Mouse (Mus musculus) intestine, embryonic 14.5 days (tissue): ENCODE data around the gene Aldoart2. TPM values are rescaled to one million over a fixed set of nuclear protein-coding genes. Genes with fewer than 3 reads are reported as not detected.

Experiments used
- ATAC-seq: fragments of 200-750 bp; cut with Nextera tagmentation; replicated peaks from 2 replicates; pipeline ENCODE4 v1.8.0; 2017; ENCODE audit warnings: low read depth, moderate number of reproducible peaks, moderate TSS enrichment, moderate library complexity; ENCODE audit not compliant: low FRiP score, low TSS enrichment
- DNase-seq: peaks from one replicate; pipeline ENCODE4 v3.0.0-alpha.2; 2018; ENCODE audit warnings: low spot score
- H3K27ac ChIP-seq: fragments of 300-500 bp; sonication (generic); 2 replicates; pipeline ENCODE4 v1.5.1; 2014; ENCODE audit warnings: low read depth, mild to moderate bottlenecking, control low read depth
- H3K27me3 ChIP-seq: fragments of 300-500 bp; sonication (generic); replicated peaks from 2 replicates; pipeline ENCODE4 v1.6.1; 2014; ENCODE audit warnings: low read length, control low read depth; ENCODE audit not compliant: control insufficient read depth, insufficient read depth
- H3K36me3 ChIP-seq: fragments of 300-500 bp; sonication (generic); 2 replicates; pipeline ENCODE4 v1.6.1; 2014; ENCODE audit warnings: low read length, control low read depth; ENCODE audit not compliant: control insufficient read depth, insufficient read depth
- H3K4me1 ChIP-seq: fragments of 300-500 bp; sonication (generic); replicated peaks from 2 replicates; pipeline ENCODE4 v1.6.1; 2014; ENCODE audit warnings: low read length, control low read depth, mixed read lengths; ENCODE audit not compliant: control insufficient read depth, insufficient read depth
- H3K4me2 ChIP-seq: fragments of 300-500 bp; sonication (generic); 2 replicates; pipeline ENCODE4 v1.6.1; 2014; ENCODE audit warnings: low read length
- H3K4me3 ChIP-seq: fragments of 300-500 bp; sonication (generic); 2 replicates; pipeline ENCODE4 v1.5.1; 2014; ENCODE audit warnings: low read depth, low read length, control low read depth, mixed read lengths
- H3K9ac ChIP-seq: fragments of 300-500 bp; sonication (generic); 2 replicates; pipeline ENCODE4 v1.6.1; 2014; ENCODE audit warnings: mild to moderate bottlenecking, low read length
- H3K9me3 ChIP-seq: fragments of 300-500 bp; sonication (generic); 2 replicates; pipeline ENCODE4 v1.6.1; 2016; ENCODE audit warnings: low read length, control low read depth; ENCODE audit not compliant: control insufficient read depth
- WGBS: fragments of 180-500 bp; shearing (Covaris S2); extraction: QIAGEN DNeasy Blood & Tissue Kit; methylation state at CpG from one replicate; pipeline ENCODE4 v1.1.7; 2014; 5-methylcytosine and 5-hydroxymethylcytosine counted together
- polyA plus RNA-seq: library from polyadenylated mRNA; unstranded; fragments of >200 nt; fragmentation: Nextera tagmentation; extraction: Ambion mirVana; gene quantifications from 2 replicates; pipeline ENCODE4 v1.2.1, GENCODE M21; 2014

Gene Aldoart2
- polyA plus RNA-seq, 1 experiment from 2014 or later: not detected

DNA sequence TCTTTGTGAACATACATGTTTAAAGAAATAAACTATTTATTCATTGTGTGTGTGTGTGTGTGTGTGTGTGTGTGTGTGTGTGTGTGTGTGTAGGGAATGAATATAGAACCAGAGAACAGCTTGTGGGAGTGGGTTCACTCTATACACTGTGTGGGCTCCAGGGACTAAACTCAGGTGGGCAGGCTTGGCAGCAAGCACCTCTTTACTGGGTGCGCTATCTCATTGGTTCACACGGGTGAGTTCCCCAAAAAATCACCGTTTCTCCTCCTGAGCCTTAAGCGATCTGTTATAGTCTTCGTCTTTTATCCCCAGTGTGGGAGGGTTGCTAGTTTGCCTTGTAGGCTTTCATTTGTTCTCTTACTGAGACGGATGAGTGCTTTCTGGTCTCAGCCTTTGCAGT is 7.2 kb upstream of the Aldoart2 start:
- Histone ChIP-seq H3K36me3 (no peaks in the 10 kb centered on the region), H3K9ac (no peak overlapping the region), H3K9me3 (no peaks in the 10 kb centered on the region), H3K4me1 (no peaks in the 10 kb centered on the region), H3K27me3 (no peaks in the 10 kb centered on the region), H3K27ac (no peak overlapping the region), H3K4me2 (no peak overlapping the region), H3K4me3 (no peak overlapping the region)
- DNase-seq (no peak), ATAC-seq (no peak)
- 83% methylated on average over 6 of the region's 6 CpGs for WGBS

DNA sequence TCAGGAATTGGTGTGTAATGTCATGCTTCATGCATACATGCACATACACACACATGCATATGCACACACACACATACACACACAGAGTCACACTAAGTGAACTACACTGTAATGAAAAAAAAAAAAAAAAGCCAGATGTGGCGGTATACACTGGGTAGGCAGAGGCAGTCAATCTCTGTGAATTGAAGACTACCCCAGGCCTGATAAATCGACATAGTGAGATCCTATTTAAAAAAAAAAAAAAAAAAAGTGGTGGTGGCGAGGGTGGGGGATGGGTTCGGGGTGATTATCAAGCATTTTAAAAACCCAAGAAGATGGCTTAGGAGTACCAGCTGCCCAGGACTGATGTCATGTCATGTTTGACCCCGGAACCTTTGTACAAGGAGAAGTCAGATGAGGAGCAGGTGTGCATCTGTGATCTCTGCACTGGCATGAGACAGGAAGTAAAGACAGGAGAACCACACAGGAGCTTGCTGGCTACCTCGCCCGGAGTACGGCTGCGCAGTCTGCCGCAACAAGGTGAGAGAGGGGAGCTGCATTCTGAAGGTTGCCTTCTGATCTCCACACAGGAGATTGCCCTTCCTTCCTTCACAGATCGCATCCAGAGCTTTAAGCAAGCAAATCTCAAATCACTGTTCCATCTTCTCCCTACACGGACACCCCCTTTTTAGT is 5.7 kb upstream of the Aldoart2 start:
- ATAC-seq (no peak), DNase-seq (no peak)
- H3K9ac ChIP-seq: no peak overlapping the region
- H3K9me3 ChIP-seq: no peaks in the 10 kb centered on the region
- WGBS: 88% methylated on average over 12 of the region's 12 CpGs
- no peak overlapping the region for H3K4me3 ChIP-seq
- H3K36me3 ChIP-seq: no peaks in the 10 kb centered on the region
- no peak overlapping the region for H3K27ac ChIP-seq
- H3K4me1 ChIP-seq: no peaks in the 10 kb centered on the region
- H3K4me2 ChIP-seq: no peak overlapping the region
- H3K27me3 ChIP-seq: no peaks in the 10 kb centered on the region

DNA sequence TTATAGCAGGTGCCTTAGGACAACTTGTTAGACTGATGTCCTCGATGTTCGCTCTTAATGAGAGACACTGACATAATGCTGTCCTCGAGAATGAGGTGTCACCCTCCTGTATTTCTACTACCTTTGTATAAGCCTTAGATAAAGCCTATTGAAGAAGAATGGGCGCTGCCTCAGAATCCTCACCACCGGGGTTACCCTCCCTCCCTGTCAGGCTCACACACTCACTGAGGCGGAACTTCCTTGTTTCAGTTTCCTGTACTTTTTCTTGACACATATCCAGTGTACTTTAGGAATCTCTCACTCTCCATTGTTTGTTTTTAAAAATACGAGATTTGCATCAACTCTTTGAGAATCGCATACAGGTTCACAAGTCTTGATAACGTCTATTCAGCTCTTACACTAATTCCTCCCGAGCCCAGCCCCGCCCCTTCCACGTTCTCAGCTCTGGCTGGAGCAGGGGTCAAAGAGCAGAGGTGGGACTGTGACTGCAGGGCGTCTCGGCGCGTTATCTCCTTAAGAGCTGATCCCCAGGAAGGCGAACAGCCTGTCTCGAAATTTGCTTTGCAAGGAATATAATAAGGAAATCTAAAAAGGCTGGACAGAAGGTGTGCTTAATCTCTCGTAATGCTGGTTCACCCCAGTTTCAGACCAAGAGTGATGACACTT is 4.9 kb upstream of the Aldoart2 start:
- H3K4me1 ChIP-seq: no peaks in the 10 kb centered on the region
- H3K27ac ChIP-seq: no peak overlapping the region
- H3K9me3 ChIP-seq: 0 out of 2 replicates have a peak, but pooled peaks cover 3% of the 10 kb centered on the region
- peak; percentile 58; the same call in 1 of the 2 replicates for ATAC-seq
- WGBS: 16% methylated on average over 19 of the region's 19 CpGs
- no peaks in the 10 kb centered on the region for H3K36me3 ChIP-seq
- H3K4me2 ChIP-seq: peak overlapping the region; percentile 48
- no peak overlapping the region for H3K9ac ChIP-seq
- peak; percentile 54 for DNase-seq
- H3K4me3 ChIP-seq: peak overlapping the region; percentile 29
- H3K27me3 ChIP-seq: no peaks in the 10 kb centered on the region

DNA sequence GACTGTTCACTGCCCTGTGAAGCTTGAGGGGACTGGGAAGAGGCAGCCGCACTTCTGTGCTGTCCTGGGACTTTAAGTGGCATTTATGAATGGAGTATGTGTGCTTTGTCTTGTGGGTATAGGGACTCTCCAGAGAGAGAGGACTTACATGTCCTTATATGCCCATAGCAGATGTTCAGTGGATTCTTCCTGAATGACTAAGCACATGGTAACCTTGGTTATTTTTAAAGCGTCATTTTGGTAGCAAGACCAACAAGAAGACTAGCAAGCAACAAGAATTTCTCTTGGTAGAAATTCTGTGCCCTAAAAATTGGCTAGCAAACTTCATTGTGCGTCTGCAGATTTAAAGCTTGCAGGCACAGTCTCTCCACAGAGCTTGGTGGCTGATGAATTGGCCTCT is 1.3 kb upstream of the Aldoart2 start:
- no peak overlapping the region for H3K27ac ChIP-seq
- H3K9ac ChIP-seq: no peak overlapping the region
- WGBS: 94% methylated on average over 3 of the region's 3 CpGs
- H3K27me3 ChIP-seq: no peaks in the 10 kb centered on the region
- H3K36me3 ChIP-seq: no peaks in the 10 kb centered on the region
- H3K4me1 ChIP-seq: no peaks in the 10 kb centered on the region
- ATAC-seq (no peak), DNase-seq (no peak)
- no peak overlapping the region for H3K4me3 ChIP-seq
- no peak overlapping the region for H3K4me2 ChIP-seq
- H3K9me3 ChIP-seq: 0 out of 2 replicates have a peak, but pooled peaks cover 3% of the 10 kb centered on the region

DNA sequence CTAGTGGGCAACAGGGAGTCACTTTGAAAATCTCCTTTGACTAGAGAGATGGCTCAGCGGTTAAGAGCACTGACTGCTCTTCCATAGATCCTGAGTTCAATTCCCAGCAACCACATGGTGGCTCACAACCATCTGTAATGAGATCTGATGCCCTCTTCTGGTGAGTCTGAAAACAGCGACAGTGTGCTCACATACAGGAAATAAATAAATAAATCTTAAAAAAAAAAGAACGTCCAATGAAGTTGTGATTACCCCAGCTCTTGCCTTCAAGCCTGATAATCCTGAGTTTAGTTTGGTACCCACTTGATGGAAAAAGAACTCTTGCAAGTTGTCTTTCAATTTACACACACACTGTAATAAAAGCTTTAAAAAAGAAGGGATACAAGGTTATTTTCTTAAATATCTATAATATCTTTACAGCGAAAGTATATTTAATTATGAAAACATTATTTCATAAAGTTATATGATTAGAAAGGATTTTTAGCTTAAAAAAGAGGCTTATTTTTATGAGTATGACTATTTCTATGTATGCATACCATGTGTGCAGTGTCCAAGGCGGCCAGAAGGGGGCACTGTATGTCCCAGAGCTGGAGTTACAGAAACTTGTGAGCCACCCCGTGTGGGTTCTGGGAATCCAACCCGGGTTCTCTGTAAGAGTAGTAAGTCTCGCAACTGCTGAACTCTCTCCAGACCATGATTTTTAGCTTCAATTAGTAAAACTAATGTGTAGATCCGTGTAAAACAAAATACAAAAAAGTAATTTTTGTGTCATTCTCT is 664 bp upstream of the Aldoart2 start:
- Histone ChIP-seq H3K4me3 (no peak overlapping the region), H3K4me1 (no peaks in the 10 kb centered on the region), H3K4me2 (no peak overlapping the region), H3K27me3 (no peaks in the 10 kb centered on the region), H3K9ac (no peak overlapping the region), H3K9me3 (0 out of 2 replicates have a peak, but pooled peaks cover 3% of the 10 kb centered on the region), H3K27ac (no peak overlapping the region), H3K36me3 (no peaks in the 10 kb centered on the region)
- DNase-seq: no peak
- WGBS: 86% methylated on average over 9 of the region's 9 CpGs
- ATAC-seq: no peak

DNA sequence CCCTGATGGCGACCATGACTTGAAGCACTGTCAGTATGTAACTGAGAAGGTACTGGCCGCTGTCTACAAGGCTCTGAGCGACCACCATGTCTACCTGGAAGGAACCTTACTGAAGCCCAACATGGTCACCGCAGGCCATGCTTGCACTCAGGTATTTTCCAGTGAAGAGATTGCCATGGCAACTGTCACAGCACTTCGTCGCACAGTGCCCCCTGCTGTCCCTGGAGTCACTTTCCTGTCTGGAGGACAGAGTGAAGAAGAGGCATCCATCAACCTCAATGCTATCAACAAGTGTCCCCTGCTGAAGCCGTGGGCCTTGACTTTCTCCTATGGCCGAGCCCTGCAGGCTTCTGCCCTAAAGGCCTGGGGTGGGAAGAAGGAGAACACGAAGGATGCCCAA is 828 bp downstream of the Aldoart2 start:
- Histone ChIP-seq H3K9ac (no peak overlapping the region), H3K36me3 (no peaks in the 10 kb centered on the region), H3K4me3 (no peak overlapping the region), H3K4me1 (no peaks in the 10 kb centered on the region), H3K27ac (no peak overlapping the region), H3K4me2 (no peak overlapping the region), H3K27me3 (no peaks in the 10 kb centered on the region), H3K9me3 (0 out of 2 replicates have a peak, but pooled peaks cover 3% of the 10 kb centered on the region)
- 73% methylated on average over 9 of the region's 9 CpGs for WGBS
- no peak for DNase-seq
- no peak for ATAC-seq

DNA sequence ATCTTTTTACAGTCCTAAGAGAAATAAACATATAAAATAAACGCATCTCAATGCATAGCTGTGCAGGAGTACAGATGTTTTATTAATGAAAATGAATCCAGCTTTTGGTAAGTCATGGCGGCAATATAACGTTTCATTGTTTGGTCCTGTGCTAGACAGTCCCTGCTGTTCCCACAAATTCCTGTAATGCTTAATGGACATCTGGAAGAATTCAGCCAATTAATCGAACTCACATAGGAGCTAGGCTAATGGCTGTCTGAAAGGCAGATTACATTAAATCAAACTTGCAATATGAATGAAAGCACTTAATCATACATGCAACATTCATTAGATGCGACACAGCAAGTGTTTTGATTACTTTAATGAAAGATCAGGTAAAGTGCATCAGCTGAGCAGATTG is 1.8 kb downstream of the Aldoart2 start:
- 0 out of 2 replicates have a peak, but pooled peaks cover 3% of the 10 kb centered on the region for H3K9me3 ChIP-seq
- DNase-seq (no peak), ATAC-seq (no peak)
- H3K4me3 ChIP-seq: no peak overlapping the region
- H3K4me1 ChIP-seq: no peaks in the 10 kb centered on the region
- H3K36me3 ChIP-seq: no peaks in the 10 kb centered on the region
- no peaks in the 10 kb centered on the region for H3K27me3 ChIP-seq
- no peak overlapping the region for H3K9ac ChIP-seq
- WGBS: 76% methylated on average over 5 of the region's 5 CpGs
- no peak overlapping the region for H3K4me2 ChIP-seq
- H3K27ac ChIP-seq: no peak overlapping the region

DNA sequence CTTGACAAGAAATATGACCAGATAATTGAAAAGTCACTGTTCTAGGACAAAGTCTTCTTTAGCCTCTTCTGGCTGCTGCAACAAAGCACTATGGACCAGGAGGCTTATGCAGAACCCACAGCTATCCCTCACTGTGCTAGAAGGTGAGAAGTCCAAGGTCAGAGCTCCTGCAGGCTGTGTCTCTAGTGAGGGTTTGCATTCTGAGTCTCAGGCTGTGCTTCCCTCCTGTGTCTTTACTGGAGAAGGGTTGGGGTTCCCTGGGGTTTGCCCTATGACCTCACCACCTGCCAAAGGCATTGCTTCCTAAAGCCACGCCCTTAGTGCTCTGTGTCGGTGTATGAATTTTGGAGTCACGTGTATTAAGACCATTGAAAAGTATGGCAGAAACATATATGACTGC is 3.4 kb downstream of the Aldoart2 start:
- ATAC-seq (no peak), DNase-seq (no peak)
- H3K27ac ChIP-seq: no peak overlapping the region
- no peak overlapping the region for H3K4me2 ChIP-seq
- no peak overlapping the region for H3K9ac ChIP-seq
- H3K9me3 ChIP-seq: 0 out of 2 replicates have a peak, but pooled peaks cover 3% of the 10 kb centered on the region
- H3K4me1 ChIP-seq: no peaks in the 10 kb centered on the region
- no peak overlapping the region for H3K4me3 ChIP-seq
- 78% methylated on average over 3 of the region's 3 CpGs for WGBS
- H3K36me3 ChIP-seq: no peaks in the 10 kb centered on the region
- no peaks in the 10 kb centered on the region for H3K27me3 ChIP-seq
